Mouse (Mus musculus): ENCODE measurements around the gene Mup5. TPM values are rescaled to one million over a fixed set of nuclear protein-coding genes. Genes with fewer than 3 reads are reported as not detected.

The Mup5 gene
- not detected for polyA plus RNA-seq (2017; shearing (Covaris generic))

GRCm38 (mm10) chr4:61834952-61835708, at the start of gene Mup5:
TSS of gene Mup5 (minus strand) at chr4:61835233.

GRCm38 (mm10) chr4:61782169-61782568, 52.9 kb downstream of the Mup5 start, which contains the start of gene Mup19:
TSS of gene Mup19 (minus strand) at chr4:61782269.

Other genes with a start within 250 kb of the Mup5 start
- not detected for gene Mup17, start 239.4 kb downstream of the Mup5 start, polyA plus RNA-seq (2017; shearing (Covaris generic))
- gene Mup18, start 161.1 kb downstream of the Mup5 start, polyA plus RNA-seq (2017; shearing (Covaris generic)): not detected
- gene Mup19, start 53.0 kb downstream of the Mup5 start, polyA plus RNA-seq (2017; shearing (Covaris generic)): not detected
- not detected for gene Mup20, start 218.9 kb upstream of the Mup5 start, polyA plus RNA-seq (2017; shearing (Covaris generic))